Mouse (Mus musculus) hindbrain, embryonic 14.5 days (tissue): ENCODE results near the gene Psma4. TPM values are rescaled to one million over a fixed set of nuclear protein-coding genes. Genes with fewer than 3 reads are reported as not detected.
"Not testable (repeated sequence)": the region's sequence is repeated elsewhere in the genome, so short reads cannot be mapped to it uniquely, and the experiment has no call there.

ENCODE experiments used
- ATAC-seq: fragments of 200-750 bp; cut with Nextera tagmentation; 2 replicates; pipeline ENCODE4 v1.8.0; 2017; ENCODE audit warnings: moderate number of reproducible peaks, mild to moderate bottlenecking, moderate TSS enrichment, moderate library complexity; ENCODE audit not compliant: low FRiP score
- DNase-seq: peaks from one replicate; pipeline ENCODE4 v3.0.0-alpha.2; 2015; ENCODE audit warnings: low spot score
- H3K27ac ChIP-seq: fragments of 300-500 bp; sonication (generic); 2 replicates; pipeline ENCODE4 v1.5.1; 2014; ENCODE audit warnings: mild to moderate bottlenecking, moderate library complexity
- H3K27me3 ChIP-seq: fragments of 300-500 bp; sonication (generic); 2 replicates; pipeline ENCODE4 v1.6.1; 2014; ENCODE audit warnings: mild to moderate bottlenecking, low read length, mixed read lengths; ENCODE audit not compliant: control insufficient read depth, insufficient read depth
- H3K36me3 ChIP-seq: fragments of 300-500 bp; sonication (generic); replicated peaks from 2 replicates; pipeline ENCODE4 v1.6.1; 2014; ENCODE audit not compliant: control insufficient read depth, insufficient read depth
- H3K4me1 ChIP-seq: fragments of 300-500 bp; sonication (generic); replicated peaks from 2 replicates; pipeline ENCODE4 v1.6.1; 2014; ENCODE audit warnings: antibody characterized with exemption, low read length, mixed read lengths; ENCODE audit not compliant: control insufficient read depth, insufficient read depth
- H3K4me2 ChIP-seq: fragments of 300-500 bp; sonication (generic); replicated peaks from 2 replicates; pipeline ENCODE4 v1.6.1; 2014; ENCODE audit warnings: mild to moderate bottlenecking, moderate library complexity
- H3K4me3 ChIP-seq: fragments of 300-500 bp; sonication (generic); replicated peaks from 2 replicates; pipeline ENCODE4 v1.5.1; 2014; ENCODE audit warnings: mild to moderate bottlenecking, low read length
- H3K9ac ChIP-seq: fragments of 300-500 bp; sonication (generic); 2 replicates; pipeline ENCODE4 v1.6.1; 2014
- H3K9me3 ChIP-seq: fragments of 300-500 bp; sonication (generic); 2 replicates; pipeline ENCODE4 v1.6.1; 2016; ENCODE audit warnings: low read length; ENCODE audit not compliant: control insufficient read depth
- whole genome bisulfite sequencing: fragments of 180-500 bp; shearing (Covaris S2); extraction: QIAGEN DNeasy Blood & Tissue Kit; methylation state at CpG from one replicate; pipeline ENCODE4 v1.1.7; 2014; 5-methylcytosine and 5-hydroxymethylcytosine counted together
- polyA plus RNA-seq: library from polyadenylated mRNA; unstranded; fragments of >200 nt; fragmentation: Nextera tagmentation; extraction: Ambion mirVana; gene quantifications from 2 replicates; pipeline ENCODE4 v1.2.1, GENCODE M21; 2014

Gene Psma4
- polyA plus RNA-seq, 1 experiment from 2014 or later = 275 TPM

- Histone ChIP-seq H3K4me3 (no peak overlapping the region), H3K4me1 (no peaks in the 10 kb centered on the region), H3K4me2 (no peak overlapping the region), H3K9ac (no peak overlapping the region), H3K9me3 (no peaks in the 10 kb centered on the region), H3K27ac (no peak overlapping the region), H3K27me3 (no peaks in the 10 kb centered on the region), H3K36me3 (no peaks in the 10 kb centered on the region)
- DNase-seq (no peak), ATAC-seq (no peak)
- WGBS = 0% methylated on average over 1 of the region's 1 CpGs
These were observed 18.8 kb upstream of the Psma4 start for GRCm38 (mm10) chr9:54931765-54932164.

GRCm38 (mm10) chr9:54932379-54932778, 18.2 kb upstream of the Psma4 start:
- Histone ChIP-seq H3K9ac (no peak overlapping the region), H3K27ac (no peak overlapping the region), H3K4me1 (no peaks in the 10 kb centered on the region), H3K27me3 (no peaks in the 10 kb centered on the region), H3K4me3 (no peak overlapping the region), H3K36me3 (no peaks in the 10 kb centered on the region), H3K9me3 (no peaks in the 10 kb centered on the region), H3K4me2 (no peak overlapping the region)
- WGBS = 74% methylated on average over 2 of the region's 2 CpGs
- ATAC-seq (no peak), DNase-seq (no peak)

GRCm38 (mm10) chr9:54942071-54942470, 8.5 kb upstream of the Psma4 start:
- Histone ChIP-seq H3K36me3 (no peaks in the 10 kb centered on the region), H3K4me3 (no peak overlapping the region), H3K27ac (no peak overlapping the region), H3K9me3 (no peaks in the 10 kb centered on the region), H3K9ac (no peak overlapping the region), H3K4me1 (no peaks in the 10 kb centered on the region), H3K27me3 (no peaks in the 10 kb centered on the region), H3K4me2 (no peak overlapping the region)
- DNase-seq = no peak
- no peak for ATAC-seq
- WGBS = 94% methylated on average over 4 of the region's 4 CpGs

GRCm38 (mm10) chr9:54944467-54944866, 6.1 kb upstream of the Psma4 start:
- DNase-seq (no peak), ATAC-seq (no peak)
- Histone ChIP-seq H3K36me3 (no peaks in the 10 kb centered on the region), H3K9ac (no peak overlapping the region), H3K27me3 (no peaks in the 10 kb centered on the region), H3K27ac (no peak overlapping the region), H3K4me3 (no peak overlapping the region), H3K4me1 (no peaks in the 10 kb centered on the region), H3K9me3 (no peaks in the 10 kb centered on the region), H3K4me2 (no peak overlapping the region)
- whole genome bisulfite sequencing = 81% methylated on average over 2 of the region's 2 CpGs

GRCm38 (mm10) chr9:54946256-54946655, 4.3 kb upstream of the Psma4 start:
- Histone ChIP-seq H3K9ac (no peak overlapping the region), H3K4me1 (no peaks in the 10 kb centered on the region), H3K27ac (no peak overlapping the region), H3K9me3 (no peaks in the 10 kb centered on the region), H3K36me3 (no peaks in the 10 kb centered on the region), H3K4me3 (no peak overlapping the region), H3K27me3 (no peaks in the 10 kb centered on the region), H3K4me2 (no peak overlapping the region)
- WGBS = 80% methylated on average over 16 of the region's 16 CpGs
- DNase-seq = no peak
- no peak for ATAC-seq

GRCm38 (mm10) chr9:54949465-54949864, 1.1 kb upstream of the Psma4 start:
- ATAC-seq (no peak), DNase-seq (no peak)
- Histone ChIP-seq H3K36me3 (peaks cover 22% of the 10 kb centered on the region), H3K27me3 (no peaks in the 10 kb centered on the region), H3K27ac (no peak overlapping the region), H3K9ac (no peak overlapping the region), H3K4me2 (no peak overlapping the region), H3K4me1 (peaks cover 14% of the 10 kb centered on the region), H3K4me3 (no peak overlapping the region), H3K9me3 (no peaks in the 10 kb centered on the region)

- Histone ChIP-seq H3K27ac (peak overlapping the region; percentile 93), H3K4me1 (peaks cover 14% of the 10 kb centered on the region), H3K9ac (peak overlapping the region; percentile 20), H3K36me3 (peaks cover 28% of the 10 kb centered on the region), H3K4me2 (peak overlapping the region; percentile 60), H3K4me3 (peak overlapping the region; percentile 70)
- H3K9me3 ChIP-seq, H3K27me3 ChIP-seq, ATAC-seq, DNase-seq: not testable (repeated sequence)
- 49% methylated on average over 8 of the region's 8 CpGs for WGBS
These were observed 428 bp upstream of the Psma4 start for GRCm38 (mm10) chr9:54950162-54950561.

- Histone ChIP-seq H3K4me3 (no peak overlapping the region), H3K9me3 (peaks cover 5% of the 10 kb centered on the region; the same call in 1 of the 2 replicates), H3K9ac (no peak overlapping the region), H3K4me2 (no peak overlapping the region), H3K36me3 (peaks cover 40% of the 10 kb centered on the region), H3K4me1 (no peaks in the 10 kb centered on the region), H3K27ac (no peak overlapping the region), H3K27me3 (no peaks in the 10 kb centered on the region)
- ATAC-seq = no peak
- DNase-seq = no peak
- 96% methylated on average over 4 of the region's 4 CpGs for WGBS
These were observed 10.5 kb downstream of the Psma4 start for GRCm38 (mm10) chr9:54961059-54961458.

GRCm38 (mm10) chr9:54963669-54964068, 13.1 kb downstream of the Psma4 start:
- ATAC-seq (no peak), DNase-seq (no peak)
- Histone ChIP-seq H3K4me1 (no peaks in the 10 kb centered on the region), H3K27me3 (no peaks in the 10 kb centered on the region), H3K9ac (no peak overlapping the region), H3K27ac (no peak overlapping the region), H3K9me3 (peaks cover 5% of the 10 kb centered on the region; the same call in 1 of the 2 replicates), H3K4me3 (no peak overlapping the region), H3K4me2 (no peak overlapping the region), H3K36me3 (peaks cover 14% of the 10 kb centered on the region)

GRCm38 (mm10) chr9:54969972-54970637, 19.5 kb downstream of the Psma4 start:
- no peaks in the 10 kb centered on the region for H3K9me3 ChIP-seq
- no peak overlapping the region for H3K27ac ChIP-seq
- DNase-seq (no peak), ATAC-seq (no peak)
- H3K4me1 ChIP-seq = no peaks in the 10 kb centered on the region
- no peak overlapping the region for H3K4me3 ChIP-seq
- no peak overlapping the region for H3K9ac ChIP-seq
- no peak overlapping the region for H3K4me2 ChIP-seq
- WGBS = 72% methylated on average over 8 of the region's 8 CpGs
- H3K36me3 ChIP-seq = no peaks in the 10 kb centered on the region
- no peaks in the 10 kb centered on the region for H3K27me3 ChIP-seq
